Mouse (Mus musculus) liver, embryonic 16.5 days (tissue): ENCODE measurements at regions not wholly inside any gene's neighbourhood (a gene's known extent, or its start where the extent isn't known, plus 50 kb on each side); places are given as distances from the start of the nearest gene placed in this dataset.

ENCODE experiments used
- ATAC-seq: fragments of 200-750 bp; cut with Nextera tagmentation; 2 replicates; pipeline ENCODE4 v1.8.0; 2017; ENCODE audit warnings: low read depth, mild to moderate bottlenecking, moderate number of reproducible peaks, moderate library complexity
- H3K27ac ChIP-seq: fragments of 300-500 bp; sonication (generic); 2 replicates; pipeline ENCODE4 v1.5.1; 2014; ENCODE audit warnings: mild to moderate bottlenecking, low read length
- H3K27me3 ChIP-seq: fragments of 300-500 bp; sonication (generic); 2 replicates; pipeline ENCODE4 v1.6.1; 2014; ENCODE audit warnings: low read depth, low read length, mixed read lengths; ENCODE audit not compliant: control insufficient read depth, insufficient read depth
- H3K36me3 ChIP-seq: fragments of 300-500 bp; sonication (generic); 2 replicates; pipeline ENCODE4 v1.6.1; 2014; ENCODE audit warnings: mild to moderate bottlenecking; ENCODE audit not compliant: control insufficient read depth, insufficient read depth
- H3K4me1 ChIP-seq: fragments of 300-500 bp; sonication (generic); 2 replicates; pipeline ENCODE4 v1.6.1; 2014; ENCODE audit warnings: low read depth, low read length, mixed read lengths; ENCODE audit not compliant: control insufficient read depth
- H3K4me2 ChIP-seq: fragments of 300-500 bp; sonication (generic); 2 replicates; pipeline ENCODE4 v1.6.1; 2014; ENCODE audit warnings: low read depth, low read length, mixed read lengths
- H3K4me3 ChIP-seq: fragments of 300-500 bp; sonication (generic); 2 replicates; pipeline ENCODE4 v1.5.1; 2014; ENCODE audit warnings: low read depth, mild to moderate bottlenecking, low read length
- H3K9ac ChIP-seq: fragments of 300-500 bp; sonication (generic); 2 replicates; pipeline ENCODE4 v1.6.1; 2014; ENCODE audit warnings: low read depth, low read length
- H3K9me3 ChIP-seq: fragments of 300-500 bp; sonication (generic); replicated peaks from 2 replicates; pipeline ENCODE4 v1.6.1; 2016; ENCODE audit warnings: low read length; ENCODE audit not compliant: control insufficient read depth
- WGBS: fragments of 180-500 bp; shearing (Covaris S2); extraction: QIAGEN DNeasy Blood & Tissue Kit; methylation state at CpG from one replicate; pipeline ENCODE4 v1.1.7; 2014; ENCODE audit not compliant: insufficient replicate concordance; 5-methylcytosine and 5-hydroxymethylcytosine counted together

DNA sequence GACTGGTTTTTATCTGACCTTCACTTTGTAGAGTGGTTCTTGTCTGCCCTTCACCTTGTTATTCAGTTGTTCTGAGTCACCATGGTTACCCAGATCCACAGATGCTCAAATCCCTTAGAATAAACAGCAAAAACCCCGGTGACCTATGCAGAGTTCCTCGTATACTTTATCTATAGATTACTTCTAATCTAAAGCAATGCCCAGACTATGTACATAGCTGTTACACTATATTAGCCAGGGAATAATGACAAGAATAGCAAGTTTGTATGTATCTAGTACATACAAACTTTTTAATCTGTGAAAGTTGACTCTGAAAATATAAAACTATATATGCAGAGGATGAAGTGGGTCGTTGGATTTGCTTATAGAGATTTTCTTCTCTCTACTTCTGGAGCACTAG lies 117.7 kb downstream of the Klf5 start:
- Histone ChIP-seq H3K36me3 (no peaks in the 10 kb centered on the region), H3K4me3 (no peak overlapping the region), H3K9ac (no peak overlapping the region), H3K27me3 (no peaks in the 10 kb centered on the region), H3K27ac (no peak overlapping the region), H3K4me1 (no peaks in the 10 kb centered on the region), H3K4me2 (no peak overlapping the region), H3K9me3 (no peaks in the 10 kb centered on the region)
- WGBS: 40% methylated on average over 3 of the region's 3 CpGs
- ATAC-seq: no peak

DNA sequence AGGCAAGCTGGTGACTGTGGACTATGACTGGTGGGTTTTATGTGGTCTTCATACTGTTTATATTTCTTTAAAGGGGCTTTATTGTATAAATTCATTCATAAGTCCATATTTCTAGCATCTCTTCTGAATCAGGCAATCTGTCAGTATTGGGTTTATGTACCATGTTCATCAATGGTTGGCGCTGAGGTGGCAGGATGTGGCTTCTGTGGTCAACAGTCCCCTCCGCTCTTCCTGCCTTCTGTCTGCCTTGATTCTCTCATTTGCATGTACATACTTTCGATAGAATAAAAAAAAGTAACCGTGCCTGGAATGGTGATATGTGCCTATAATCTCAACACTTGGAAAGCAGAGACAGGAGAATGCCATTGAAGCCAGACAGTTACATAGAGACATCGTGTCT lies 120.5 kb downstream of the Klf5 start:
- Histone ChIP-seq H3K4me1 (no peaks in the 10 kb centered on the region), H3K36me3 (no peaks in the 10 kb centered on the region), H3K27me3 (no peaks in the 10 kb centered on the region), H3K9ac (no peak overlapping the region), H3K4me3 (no peak overlapping the region), H3K9me3 (no peaks in the 10 kb centered on the region), H3K27ac (no peak overlapping the region), H3K4me2 (no peak overlapping the region)
- no peak for ATAC-seq
- WGBS: 34% methylated on average over 5 of the region's 5 CpGs

DNA sequence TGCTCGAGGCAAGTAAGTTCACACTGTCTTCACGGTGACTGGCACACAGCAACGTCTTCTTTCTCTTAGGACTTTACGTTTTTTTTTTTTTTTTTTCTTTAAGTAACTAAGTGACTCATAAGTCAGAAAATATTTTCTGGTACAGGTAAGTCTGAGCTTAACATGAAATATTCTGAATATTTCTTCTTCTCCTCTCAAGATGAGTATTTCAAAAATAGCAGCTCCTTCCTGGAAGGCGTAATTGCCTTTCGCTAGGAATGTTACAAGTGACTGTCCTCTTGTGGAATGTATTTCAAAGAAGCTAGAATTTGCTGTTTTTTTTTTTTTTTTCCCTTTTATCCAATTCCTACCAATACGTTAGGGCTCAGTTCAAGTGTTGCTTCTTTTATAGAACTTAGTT lies 124.8 kb downstream of the Klf5 start:
- Histone ChIP-seq H3K36me3 (no peaks in the 10 kb centered on the region), H3K27me3 (no peaks in the 10 kb centered on the region), H3K4me2 (no peak overlapping the region), H3K27ac (no peak overlapping the region), H3K9ac (no peak overlapping the region), H3K4me3 (no peak overlapping the region), H3K9me3 (no peaks in the 10 kb centered on the region), H3K4me1 (no peaks in the 10 kb centered on the region)
- WGBS: 64% methylated on average over 7 of the region's 7 CpGs
- ATAC-seq: no peak

DNA sequence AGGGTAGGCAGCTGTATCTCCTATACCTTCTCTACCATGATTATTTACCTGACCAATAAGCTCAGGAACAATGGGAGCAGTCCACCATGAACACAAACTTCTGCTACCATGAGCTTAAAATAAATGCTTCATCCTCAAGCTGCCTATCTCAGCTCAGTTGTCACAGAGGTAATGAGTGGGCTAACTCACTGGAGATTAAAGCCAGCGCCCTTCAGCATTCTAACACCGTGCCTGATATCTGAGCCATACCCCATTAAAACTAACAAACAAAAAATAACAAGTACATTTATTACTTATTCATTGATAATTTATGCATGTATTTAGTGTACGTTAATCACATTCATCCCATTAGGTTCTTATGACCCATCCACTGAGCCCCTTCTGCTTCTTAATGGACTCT lies 128.6 kb downstream of the Klf5 start:
- Histone ChIP-seq H3K27me3 (no peaks in the 10 kb centered on the region), H3K4me1 (no peaks in the 10 kb centered on the region), H3K36me3 (no peaks in the 10 kb centered on the region), H3K27ac (no peak overlapping the region), H3K4me3 (no peak overlapping the region), H3K4me2 (no peak overlapping the region), H3K9me3 (no peaks in the 10 kb centered on the region), H3K9ac (no peak overlapping the region)
- 74% methylated on average over 3 of the region's 3 CpGs for WGBS
- no peak for ATAC-seq

DNA sequence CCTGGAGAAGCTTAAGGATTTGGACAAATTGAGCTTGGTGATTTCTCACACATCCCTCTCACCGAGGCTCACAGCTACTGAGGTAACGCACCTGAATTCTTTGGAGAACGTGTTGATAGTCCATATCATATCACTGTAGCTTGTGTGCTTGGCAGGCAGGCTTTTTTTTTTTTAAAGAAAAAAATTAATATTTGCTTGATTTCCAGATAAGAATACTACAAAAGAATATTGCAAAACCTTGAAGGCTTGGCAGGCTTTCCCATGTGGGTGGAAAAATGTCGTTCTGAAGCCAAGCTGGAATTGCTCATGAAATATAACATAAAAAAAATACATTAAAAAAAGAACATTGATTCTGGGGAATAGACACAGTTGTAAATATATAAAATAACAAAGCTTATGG lies 131.8 kb downstream of the Klf5 start:
- Histone ChIP-seq H3K27me3 (no peaks in the 10 kb centered on the region), H3K4me2 (no peak overlapping the region), H3K36me3 (no peaks in the 10 kb centered on the region), H3K4me3 (no peak overlapping the region), H3K9ac (no peak overlapping the region), H3K9me3 (no peaks in the 10 kb centered on the region), H3K4me1 (no peaks in the 10 kb centered on the region), H3K27ac (no peak overlapping the region)
- no peak for ATAC-seq
- 65% methylated on average over 4 of the region's 4 CpGs for WGBS

DNA sequence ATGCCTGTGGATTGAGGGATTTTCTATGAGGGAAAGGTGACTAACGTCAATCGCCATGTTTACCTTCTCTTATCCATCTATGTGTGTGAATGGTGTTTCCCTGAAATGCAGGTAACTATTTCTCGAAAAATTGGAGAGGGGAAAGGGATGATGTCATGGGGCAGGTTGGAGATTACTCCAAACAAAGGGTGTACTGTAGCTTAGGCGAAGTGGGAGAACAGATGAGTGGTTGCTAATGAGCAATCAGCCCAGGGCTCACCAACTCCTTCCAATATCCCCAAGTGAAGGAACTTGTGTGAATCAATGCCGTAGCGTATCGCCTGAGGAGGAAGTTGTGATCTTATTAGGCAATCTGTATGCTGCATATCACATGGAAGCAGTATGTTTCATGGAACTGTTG lies 133.2 kb downstream of the Klf5 start:
- H3K4me3 ChIP-seq: no peak overlapping the region
- 68% methylated on average over 7 of the region's 7 CpGs for WGBS
- H3K9me3 ChIP-seq: no peaks in the 10 kb centered on the region
- H3K4me1 ChIP-seq: no peaks in the 10 kb centered on the region
- no peak for ATAC-seq
- H3K27ac ChIP-seq: no peak overlapping the region
- no peaks in the 10 kb centered on the region for H3K36me3 ChIP-seq
- H3K27me3 ChIP-seq: no peaks in the 10 kb centered on the region
- H3K9ac ChIP-seq: no peak overlapping the region
- H3K4me2 ChIP-seq: no peak overlapping the region

DNA sequence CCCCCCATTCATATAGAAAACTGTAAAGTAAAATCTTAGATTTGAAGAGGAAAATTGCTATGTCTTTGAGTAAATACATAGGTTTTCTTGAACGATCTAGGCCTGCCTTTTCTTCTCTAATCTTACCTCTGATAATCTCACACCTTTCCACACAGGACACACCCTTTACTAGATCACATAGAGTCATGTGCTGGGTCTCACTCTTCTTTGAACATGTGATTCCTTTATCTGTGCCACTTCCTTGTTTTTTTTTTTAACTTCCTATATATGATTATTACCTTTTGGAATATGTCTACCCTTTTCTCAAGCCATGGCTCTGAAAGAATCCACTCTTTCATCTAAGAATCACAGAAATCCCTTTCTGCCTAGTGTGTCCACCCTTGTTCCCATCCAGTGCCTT lies 136.2 kb downstream of the Klf5 start:
- Histone ChIP-seq H3K27ac (no peak overlapping the region), H3K4me2 (no peak overlapping the region), H3K36me3 (no peaks in the 10 kb centered on the region), H3K4me3 (no peak overlapping the region), H3K9me3 (no peaks in the 10 kb centered on the region), H3K9ac (no peak overlapping the region), H3K4me1 (no peaks in the 10 kb centered on the region), H3K27me3 (no peaks in the 10 kb centered on the region)
- 46% methylated on average over 1 of the region's 1 CpGs for WGBS
- ATAC-seq: no peak

DNA sequence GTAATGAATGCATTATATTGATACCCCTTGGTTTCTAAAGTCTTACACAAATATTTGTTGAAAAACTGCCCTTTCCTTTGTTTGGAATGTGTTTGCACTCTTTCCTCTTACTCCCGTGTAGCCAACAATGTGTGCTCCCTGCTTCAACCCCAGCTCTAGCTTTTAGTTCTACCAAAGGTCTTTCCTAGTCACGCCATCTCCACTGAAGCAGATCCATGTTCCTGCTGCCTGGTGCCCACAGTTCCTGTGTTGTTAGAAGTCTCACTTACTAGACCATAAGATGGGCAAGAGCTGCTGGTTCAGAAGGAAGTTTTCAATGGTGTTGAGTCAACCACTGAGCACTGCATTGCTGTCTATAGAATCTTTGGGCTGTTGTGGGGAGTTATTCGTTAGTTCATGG lies 137.0 kb downstream of the Klf5 start:
- no peak overlapping the region for H3K4me2 ChIP-seq
- H3K9me3 ChIP-seq: no peaks in the 10 kb centered on the region
- no peak overlapping the region for H3K27ac ChIP-seq
- no peaks in the 10 kb centered on the region for H3K36me3 ChIP-seq
- H3K27me3 ChIP-seq: no peaks in the 10 kb centered on the region
- no peak overlapping the region for H3K4me3 ChIP-seq
- H3K4me1 ChIP-seq: no peaks in the 10 kb centered on the region
- no peak for ATAC-seq
- no peak overlapping the region for H3K9ac ChIP-seq
- 53% methylated on average over 3 of the region's 3 CpGs for WGBS

DNA sequence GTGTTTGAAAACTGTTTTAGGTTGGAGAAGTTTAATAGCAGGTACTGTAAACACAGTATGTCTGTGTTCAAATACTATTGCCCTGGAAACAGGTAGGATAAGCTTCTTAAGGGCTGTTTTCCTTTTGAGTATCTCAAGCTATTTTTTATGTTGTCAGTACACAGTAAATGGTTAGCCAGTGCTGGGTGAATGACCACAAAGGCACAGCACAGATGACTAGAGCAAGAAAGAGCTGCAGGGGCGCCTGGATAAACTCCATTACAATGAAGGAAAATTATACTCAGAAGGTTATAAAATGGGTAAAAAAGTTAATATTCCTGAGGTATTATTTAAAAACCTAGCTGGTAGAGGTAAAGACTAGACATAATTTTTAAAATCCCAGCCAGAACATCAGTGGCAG lies 137.6 kb downstream of the Klf5 start:
- no peaks in the 10 kb centered on the region for H3K9me3 ChIP-seq
- H3K4me1 ChIP-seq: no peaks in the 10 kb centered on the region
- ATAC-seq: no peak
- H3K27ac ChIP-seq: no peak overlapping the region
- no peak overlapping the region for H3K4me2 ChIP-seq
- H3K4me3 ChIP-seq: no peak overlapping the region
- H3K36me3 ChIP-seq: no peaks in the 10 kb centered on the region
- no peak overlapping the region for H3K9ac ChIP-seq
- H3K27me3 ChIP-seq: no peaks in the 10 kb centered on the region
- 39% methylated on average over 1 of the region's 1 CpGs for WGBS

DNA sequence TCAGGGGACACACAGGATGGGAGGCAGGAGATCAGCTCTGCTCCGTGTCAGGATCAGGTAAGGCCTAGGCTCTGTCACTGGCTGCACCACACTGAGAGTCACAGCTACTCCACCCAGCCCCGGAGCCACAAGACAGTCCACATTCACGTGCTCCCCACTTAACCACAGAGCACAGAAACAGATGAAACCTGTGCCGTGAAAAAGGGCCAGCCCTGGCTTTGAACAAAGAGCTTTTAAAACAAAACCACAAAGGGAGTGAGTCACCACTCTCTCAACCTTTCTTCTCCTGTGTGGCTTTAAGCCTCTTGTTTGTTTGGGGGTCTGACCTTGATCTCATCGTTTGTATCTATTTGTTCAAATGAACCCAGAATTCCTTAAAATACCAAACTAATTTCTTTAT lies 150.6 kb downstream of the Klf5 start:
- H3K4me2 ChIP-seq: no peak overlapping the region
- H3K27ac ChIP-seq: no peak overlapping the region
- no peaks in the 10 kb centered on the region for H3K4me1 ChIP-seq
- ATAC-seq: no peak
- H3K9me3 ChIP-seq: no peaks in the 10 kb centered on the region
- 18% methylated on average over 5 of the region's 5 CpGs for WGBS
- no peaks in the 10 kb centered on the region for H3K36me3 ChIP-seq
- H3K4me3 ChIP-seq: no peak overlapping the region
- no peak overlapping the region for H3K9ac ChIP-seq
- H3K27me3 ChIP-seq: no peaks in the 10 kb centered on the region
